Mouse (Mus musculus) embryonic fibroblast, embryonic 13.5 days (primary cell): Measurements from ENCODE around the gene March6.

Experiments used
- CTCF ChIP-seq: IDR thresholded peaks from 2 replicates; pipeline ENCODE4 v1.5.1; 2011; ENCODE audit warnings: mild to moderate bottlenecking, control low read depth, low read length, moderate library complexity, borderline replicate concordance; ENCODE audit not compliant: insufficient read depth
- POLR2A ChIP-seq: IDR thresholded peaks from 2 replicates; pipeline ENCODE4 v1.6.1; 2011; ENCODE audit warnings: low read depth, mild to moderate bottlenecking, control low read depth, low read length, moderate library complexity

DNA sequence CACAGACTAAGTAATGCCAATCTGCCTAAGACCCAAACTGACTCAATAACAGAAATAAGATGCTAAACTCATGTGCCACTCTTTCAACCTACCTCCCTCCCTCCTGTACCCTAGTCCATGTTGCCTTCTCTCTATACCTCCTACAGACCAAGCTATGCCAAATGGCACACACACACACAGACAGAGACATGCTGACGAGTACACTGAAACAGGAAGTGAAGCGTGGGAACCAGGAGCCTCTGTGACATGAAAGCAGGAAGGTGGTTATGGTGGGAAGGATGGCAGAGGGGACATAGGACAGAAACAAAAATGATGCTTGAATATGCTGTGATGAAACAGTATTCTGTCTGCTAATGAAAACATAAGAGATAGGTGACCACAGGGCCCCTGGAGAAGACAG, 70.3 kb downstream of the March6 start:
- TF ChIP-seq CTCF = no peak
- TF ChIP-seq POLR2A = no peak
